Mouse (Mus musculus) heart, postnatal 0 days (tissue): ENCODE results near the gene Mbip.

ENCODE experiments used
- CTCF ChIP-seq: IDR thresholded peaks from 2 replicates; pipeline ENCODE4 v1.5.1; 2016; ENCODE audit warnings: antibody characterized with exemption, control low read depth, low read depth
- EP300 ChIP-seq: IDR thresholded peaks from 2 replicates; pipeline ENCODE4 v1.6.1; 2016; ENCODE audit warnings: antibody characterized with exemption, low read depth

DNA sequence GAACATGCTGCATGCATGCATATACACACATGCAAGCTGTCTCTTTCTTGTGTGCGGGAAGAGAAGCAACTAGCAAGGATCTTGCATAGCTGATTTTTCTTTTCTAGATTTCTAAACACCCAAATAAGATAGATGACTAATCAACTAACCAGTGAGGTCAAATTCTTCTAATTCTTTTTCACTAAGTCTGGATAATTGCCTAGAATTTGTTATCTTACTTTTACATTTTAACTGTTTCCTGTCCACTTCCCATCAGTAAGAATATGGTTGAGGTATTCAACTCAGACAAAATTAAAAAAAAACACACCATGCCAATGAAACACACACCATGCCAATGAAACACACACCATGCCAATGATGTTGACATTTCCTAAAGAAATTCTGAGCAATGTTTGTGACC, 46.8 kb downstream of the Mbip start:
- TF ChIP-seq CTCF, result no peak
- TF ChIP-seq EP300, result no peak
